Mouse (Mus musculus) neural tube, embryonic 11.5 days (tissue): Measurements from ENCODE around the gene Hagh. TPM values are rescaled to one million over a fixed set of nuclear protein-coding genes. Genes with fewer than 3 reads are reported as not detected.

Experiments
- ATAC-seq: fragments of 200-750 bp; cut with Nextera tagmentation; 2 replicates; pipeline ENCODE4 v1.8.0; 2017; ENCODE audit warnings: moderate number of reproducible peaks, mild to moderate bottlenecking, moderate TSS enrichment, moderate library complexity; ENCODE audit not compliant: insufficient read depth, low FRiP score, low TSS enrichment
- DNase-seq: peaks from one replicate; pipeline ENCODE4 v3.0.0-alpha.2; 2015; ENCODE audit warnings: low spot score
- H3K27ac ChIP-seq: fragments of 300-500 bp; sonication (generic); 2 replicates; pipeline ENCODE4 v1.5.1; 2014; ENCODE audit warnings: low read depth, mild to moderate bottlenecking, low read length
- H3K27me3 ChIP-seq: fragments of 300-500 bp; sonication (generic); 2 replicates; pipeline ENCODE4 v1.6.1; 2014; ENCODE audit warnings: mild to moderate bottlenecking, low read length, mixed read lengths; ENCODE audit not compliant: control insufficient read depth, insufficient read depth
- H3K36me3 ChIP-seq: fragments of 300-500 bp; sonication (generic); 2 replicates; pipeline ENCODE4 v1.6.1; 2014; ENCODE audit warnings: mild to moderate bottlenecking, low read length, moderate library complexity, mixed read lengths; ENCODE audit not compliant: control insufficient read depth, insufficient read depth
- H3K4me1 ChIP-seq: fragments of 300-500 bp; sonication (generic); 2 replicates; pipeline ENCODE4 v1.6.1; 2014; ENCODE audit warnings: low read length, mixed read lengths; ENCODE audit not compliant: control insufficient read depth, insufficient read depth
- H3K4me2 ChIP-seq: fragments of 300-500 bp; sonication (generic); 2 replicates; pipeline ENCODE4 v1.6.1; 2014; ENCODE audit warnings: low read depth, mild to moderate bottlenecking, moderate library complexity
- H3K4me3 ChIP-seq: fragments of 300-500 bp; sonication (generic); 2 replicates; pipeline ENCODE4 v1.5.1; 2014; ENCODE audit warnings: low read depth, low read length
- H3K9ac ChIP-seq: fragments of 300-500 bp; sonication (generic); 2 replicates; pipeline ENCODE4 v1.6.1; 2014; ENCODE audit warnings: mild to moderate bottlenecking, low read length
- H3K9me3 ChIP-seq: fragments of 300-500 bp; sonication (generic); 2 replicates; pipeline ENCODE4 v1.6.1; 2016; ENCODE audit warnings: low read length; ENCODE audit not compliant: control insufficient read depth
- WGBS: fragments of 180-500 bp; shearing (Covaris S2); extraction: QIAGEN DNeasy Blood & Tissue Kit; methylation state at CpG from one replicate; pipeline ENCODE4 v1.1.7; 2014; 5-methylcytosine and 5-hydroxymethylcytosine counted together
- polyA plus RNA-seq: library from polyadenylated mRNA; unstranded; fragments of >200 nt; fragmentation: Nextera tagmentation; extraction: Ambion mirVana; gene quantifications from 2 replicates; pipeline ENCODE4 v1.2.1, GENCODE M21; 2014

Hagh gene
- polyA plus RNA-seq, 1 experiment from 2014 or later, result 34.5 TPM

DNA sequence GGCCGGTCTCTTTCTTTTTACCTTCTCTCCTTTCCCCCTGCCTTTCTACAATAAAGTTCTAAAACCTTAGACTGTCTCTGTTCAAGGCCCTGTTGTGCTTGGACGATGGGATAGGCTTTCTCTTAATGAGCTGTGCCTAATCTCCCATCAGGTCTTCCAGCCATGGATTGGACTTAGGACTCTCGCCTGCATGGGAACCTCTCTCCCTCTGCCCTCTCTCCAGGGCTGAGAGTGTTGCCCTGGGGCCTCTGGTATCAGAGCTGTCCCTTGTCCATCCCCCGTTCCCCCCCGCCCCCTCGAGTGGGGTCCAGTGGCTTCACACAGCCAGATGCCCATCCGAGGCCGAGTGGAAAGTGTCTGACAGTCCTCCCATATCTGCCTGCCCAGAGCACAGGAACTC lies 35.0 kb downstream of the Hagh start:
- Histone ChIP-seq H3K36me3 (no peaks in the 10 kb centered on the region), H3K27me3 (no peaks in the 10 kb centered on the region), H3K4me3 (no peak overlapping the region), H3K4me2 (no peak overlapping the region), H3K4me1 (no peaks in the 10 kb centered on the region), H3K27ac (no peak overlapping the region), H3K9me3 (no peaks in the 10 kb centered on the region), H3K9ac (no peak overlapping the region)
- ATAC-seq (no peak), DNase-seq (no peak)
- 89% methylated on average over 8 of the region's 8 CpGs for WGBS

DNA sequence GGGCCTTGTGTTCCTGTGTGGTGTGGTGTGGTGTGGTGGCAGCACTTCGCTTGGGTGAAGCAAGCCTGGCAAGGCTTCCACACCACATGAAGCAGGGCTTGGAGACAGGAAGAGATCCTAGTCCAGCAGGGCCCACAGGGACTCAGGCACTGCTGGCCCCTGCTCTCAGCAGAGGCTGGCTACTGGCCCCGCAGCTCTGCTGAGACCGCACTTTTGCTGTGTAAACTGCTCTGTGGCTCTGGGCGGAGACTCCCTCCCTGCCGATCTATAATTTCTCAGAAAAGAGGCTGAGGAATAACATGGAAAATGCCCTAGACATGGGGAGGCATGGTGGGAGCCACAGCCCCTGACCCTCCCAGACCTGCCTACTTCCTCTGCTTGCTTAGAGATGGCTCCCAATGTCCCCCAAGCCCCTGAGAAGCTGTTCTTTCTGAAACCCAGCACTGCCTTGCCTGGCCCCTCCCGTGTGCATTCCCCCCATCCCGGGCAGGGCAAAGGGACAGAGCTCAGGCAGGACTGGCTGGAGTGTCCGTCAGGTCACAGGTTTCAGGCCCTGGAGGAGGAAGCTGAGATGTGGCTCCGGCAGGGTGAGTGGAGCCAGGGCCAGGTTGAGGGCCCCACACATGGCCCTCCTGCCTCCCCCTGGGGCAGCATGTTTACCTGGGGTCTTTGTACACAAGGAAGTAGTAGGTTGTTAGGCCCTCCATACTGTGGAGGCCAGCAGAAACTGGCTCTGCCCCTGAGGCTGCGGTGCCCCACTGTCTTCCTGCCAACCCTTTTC lies 37.6 kb downstream of the Hagh start:
- no peak overlapping the region for H3K4me2 ChIP-seq
- no peaks in the 10 kb centered on the region for H3K9me3 ChIP-seq
- WGBS, result 62% methylated on average over 10 of the region's 10 CpGs
- no peak overlapping the region for H3K27ac ChIP-seq
- peak overlapping the region; percentile 18; the same call in 1 of the 2 replicates for H3K9ac ChIP-seq
- no peak for ATAC-seq
- no peaks in the 10 kb centered on the region for H3K4me1 ChIP-seq
- no peaks in the 10 kb centered on the region for H3K27me3 ChIP-seq
- no peaks in the 10 kb centered on the region for H3K36me3 ChIP-seq
- H3K4me3 ChIP-seq, result no peak overlapping the region
- DNase-seq, result no peak

DNA sequence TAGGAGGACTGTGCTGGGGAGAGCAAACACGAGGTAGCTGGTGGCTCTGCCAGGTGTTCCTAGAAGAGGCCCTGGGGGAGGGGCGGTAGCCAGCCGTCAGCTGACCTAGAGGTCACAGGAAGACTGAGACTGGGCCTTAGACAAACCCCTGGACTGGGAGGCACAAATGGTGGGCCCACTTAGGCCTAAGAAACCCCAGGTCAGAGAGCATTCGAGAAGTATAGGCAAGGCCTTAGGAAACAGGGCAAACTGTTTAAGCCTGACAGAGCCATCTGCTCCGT lies 38.1 kb downstream of the Hagh start:
- DNase-seq (no peak), ATAC-seq (no peak)
- H3K9ac ChIP-seq, result no peak overlapping the region
- H3K9me3 ChIP-seq, result no peaks in the 10 kb centered on the region
- H3K4me2 ChIP-seq, result no peak overlapping the region
- 45% methylated on average over 5 of the region's 5 CpGs for WGBS
- no peaks in the 10 kb centered on the region for H3K4me1 ChIP-seq
- H3K27ac ChIP-seq, result no peak overlapping the region
- no peak overlapping the region for H3K4me3 ChIP-seq
- peaks cover 2% of the 10 kb centered on the region; the same call in 1 of the 2 replicates for H3K36me3 ChIP-seq
- no peaks in the 10 kb centered on the region for H3K27me3 ChIP-seq

DNA sequence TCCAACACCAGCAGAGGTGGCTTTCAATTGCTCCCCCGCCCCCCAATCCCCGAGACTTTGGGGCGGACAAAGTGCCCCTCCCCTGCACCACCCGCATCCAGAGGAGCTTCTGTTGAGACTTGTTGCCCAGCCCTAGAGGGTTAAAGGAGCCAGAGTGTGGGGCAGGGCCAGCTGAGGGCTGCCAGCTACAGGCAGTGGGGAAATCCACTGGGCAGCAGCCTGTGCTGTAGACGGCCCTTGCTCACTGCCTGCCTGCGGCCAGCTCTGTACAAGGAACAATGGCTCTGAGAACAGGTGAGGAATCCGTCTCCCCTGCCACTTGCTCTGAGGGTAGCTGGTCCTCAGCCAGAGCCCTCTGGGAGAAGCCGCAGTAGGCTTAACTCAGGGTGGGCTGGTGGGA lies 38.6 kb downstream of the Hagh start:
- H3K36me3 ChIP-seq, result peaks cover 6% of the 10 kb centered on the region; the same call in 1 of the 2 replicates
- H3K9me3 ChIP-seq, result no peaks in the 10 kb centered on the region
- no peak overlapping the region for H3K4me3 ChIP-seq
- ATAC-seq (no peak), DNase-seq (no peak)
- H3K9ac ChIP-seq, result no peak overlapping the region
- no peak overlapping the region for H3K27ac ChIP-seq
- no peak overlapping the region for H3K4me2 ChIP-seq
- WGBS, result 71% methylated on average over 8 of the region's 8 CpGs
- H3K27me3 ChIP-seq, result no peaks in the 10 kb centered on the region
- no peaks in the 10 kb centered on the region for H3K4me1 ChIP-seq

DNA sequence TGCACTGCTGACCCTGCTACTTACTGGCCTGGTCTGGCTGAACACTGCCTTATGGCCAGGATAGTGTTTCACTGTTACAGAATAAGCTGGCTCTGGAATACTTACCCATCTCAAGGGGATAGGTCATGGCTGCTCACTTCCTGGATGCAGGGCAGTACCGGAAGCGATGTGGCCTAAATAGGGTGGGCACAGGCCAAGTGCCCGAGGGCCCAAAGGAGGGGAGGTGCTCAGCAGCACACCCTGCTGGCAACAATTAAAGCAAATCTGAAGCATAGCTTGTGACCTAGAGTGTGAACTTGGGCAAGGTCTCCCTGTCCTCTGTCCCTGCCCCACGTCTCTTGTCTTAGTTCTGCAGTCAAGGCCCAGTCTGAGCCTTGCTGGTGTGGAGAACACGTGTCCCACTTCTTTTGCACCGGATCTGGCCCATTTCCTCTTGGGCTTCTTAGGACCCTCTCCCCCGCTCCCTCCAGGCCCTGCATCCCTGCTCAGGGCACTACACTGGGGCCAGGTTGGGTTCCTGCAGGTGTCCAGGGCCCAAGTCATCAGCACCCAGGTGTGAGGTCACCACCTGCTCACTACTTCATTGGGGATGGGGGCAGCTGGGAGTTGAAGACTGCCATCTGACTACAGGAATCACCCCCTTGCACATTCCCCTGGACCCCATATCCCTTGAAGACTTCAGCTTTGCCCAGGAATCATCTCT lies 41.9 kb downstream of the Hagh start:
- 46% methylated on average over 7 of the region's 7 CpGs for WGBS
- Histone ChIP-seq H3K4me3 (no peak overlapping the region), H3K27ac (no peak overlapping the region), H3K4me2 (no peak overlapping the region), H3K9ac (no peak overlapping the region), H3K9me3 (no peaks in the 10 kb centered on the region), H3K27me3 (no peaks in the 10 kb centered on the region), H3K4me1 (peaks cover 6% of the 10 kb centered on the region), H3K36me3 (peaks cover 6% of the 10 kb centered on the region; the same call in 1 of the 2 replicates)
- DNase-seq, result peak; percentile 57
- no peak for ATAC-seq

DNA sequence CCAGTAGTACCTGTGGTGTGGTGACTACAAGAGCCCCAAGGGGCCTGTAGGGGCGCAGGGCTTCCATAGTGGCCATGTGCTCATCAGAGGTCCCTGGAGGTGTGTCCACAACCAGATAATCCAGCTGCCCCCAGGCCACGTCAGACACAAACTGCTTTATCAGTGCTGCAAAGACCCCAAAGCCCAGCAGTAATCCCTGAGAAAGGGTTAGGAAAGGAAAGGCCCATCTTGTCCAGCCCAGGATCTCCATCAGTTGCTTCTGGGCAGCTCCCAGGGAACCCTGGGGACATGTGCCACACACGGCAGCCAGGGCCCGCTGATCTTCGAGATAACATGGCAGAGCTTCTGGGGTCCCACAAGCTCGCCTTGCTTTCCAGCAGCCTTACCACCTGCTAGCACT lies 44.4 kb downstream of the Hagh start:
- WGBS, result 90% methylated on average over 6 of the region's 6 CpGs
- Histone ChIP-seq H3K36me3 (peaks cover 6% of the 10 kb centered on the region; the same call in 1 of the 2 replicates), H3K4me2 (no peak overlapping the region), H3K9me3 (no peaks in the 10 kb centered on the region), H3K4me3 (no peak overlapping the region), H3K4me1 (peaks cover 14% of the 10 kb centered on the region), H3K27ac (no peak overlapping the region), H3K9ac (no peak overlapping the region), H3K27me3 (no peaks in the 10 kb centered on the region)
- DNase-seq, result no peak
- no peak for ATAC-seq

DNA sequence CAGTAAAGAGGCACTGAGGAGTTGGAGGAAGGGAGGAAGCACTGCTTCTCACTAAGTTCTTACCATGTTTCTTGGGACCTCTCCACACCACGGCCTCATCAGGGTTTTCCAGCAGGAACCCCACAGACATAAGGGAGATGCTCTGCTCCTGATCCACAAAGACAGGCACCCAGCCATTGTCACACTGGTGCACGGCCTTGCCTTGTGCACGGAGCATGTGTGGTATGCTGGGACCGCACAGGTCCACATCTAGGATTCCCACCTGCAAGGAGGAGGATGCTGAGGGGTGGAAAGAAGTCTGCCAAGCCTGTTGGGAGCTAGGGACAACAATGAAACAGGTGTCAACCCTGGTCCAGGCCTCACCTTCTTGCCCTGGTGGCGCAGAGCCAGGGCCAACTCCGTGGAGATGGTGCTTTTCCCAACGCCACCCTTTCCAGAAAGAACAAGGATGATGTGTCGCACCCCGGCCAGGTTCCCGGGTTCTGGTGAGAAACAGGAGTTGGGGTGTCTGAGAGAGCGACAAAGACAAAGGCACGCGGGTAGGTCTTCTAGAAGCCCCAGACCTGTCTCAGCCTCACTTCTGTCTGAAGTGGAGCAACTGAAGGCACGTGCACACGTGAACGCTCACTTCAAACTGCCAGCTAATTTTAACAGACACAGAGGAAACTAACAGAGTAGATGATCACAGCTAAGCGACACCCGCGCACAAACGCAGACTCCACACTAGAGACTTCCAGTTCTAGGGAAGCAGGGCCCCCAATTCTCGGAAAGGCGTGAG lies 45.6 kb downstream of the Hagh start:
- H3K4me2 ChIP-seq, result peak overlapping the region; percentile 86
- H3K4me1 ChIP-seq, result peaks cover 14% of the 10 kb centered on the region
- no peak overlapping the region for H3K27ac ChIP-seq
- DNase-seq, result no peak
- whole genome bisulfite sequencing, result 24% methylated on average over 22 of the region's 22 CpGs
- H3K9me3 ChIP-seq, result no peaks in the 10 kb centered on the region
- H3K36me3 ChIP-seq, result peaks cover 7% of the 10 kb centered on the region
- H3K9ac ChIP-seq, result peak overlapping the region; percentile 61
- H3K27me3 ChIP-seq, result no peaks in the 10 kb centered on the region
- no peak for ATAC-seq
- H3K4me3 ChIP-seq, result peak overlapping the region; percentile 64

DNA sequence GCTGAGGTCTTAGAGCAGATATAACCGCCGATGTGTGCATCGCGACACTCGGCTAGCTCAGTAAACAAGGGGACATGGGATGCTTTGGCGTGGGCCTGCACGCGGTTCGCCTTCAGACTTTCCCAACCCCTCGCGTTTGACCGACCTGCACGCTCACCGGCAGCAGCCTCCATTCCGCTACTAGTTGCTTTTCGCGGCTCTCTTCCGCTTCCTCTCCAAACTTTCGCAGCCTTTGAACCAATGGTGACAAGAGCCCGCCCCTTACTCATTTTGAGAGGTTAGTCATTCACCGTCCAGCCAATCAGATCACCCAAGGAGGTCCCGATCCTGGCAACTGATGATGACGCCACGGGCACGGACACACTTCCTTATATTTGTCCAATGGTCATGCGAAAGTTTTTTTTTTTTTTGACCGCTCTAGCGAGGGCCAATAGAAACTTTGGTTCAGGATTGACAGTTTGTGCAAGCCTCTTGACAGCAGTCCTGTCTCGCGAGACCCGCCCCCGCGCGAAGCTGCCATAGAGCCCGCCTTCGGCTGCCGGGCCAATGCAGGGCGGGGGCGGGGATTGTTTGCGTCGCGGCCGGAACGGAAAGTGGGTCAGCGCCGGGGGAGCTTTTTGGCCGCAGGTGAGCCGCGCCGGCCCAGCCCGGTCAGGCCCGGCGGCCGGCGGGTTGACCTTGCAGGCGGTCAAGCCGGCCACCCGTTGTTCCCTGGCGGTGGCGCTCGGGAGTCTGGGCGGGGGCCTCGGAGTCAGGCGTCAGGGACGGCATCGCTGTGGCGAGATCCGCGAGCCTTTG lies 46.4 kb downstream of the Hagh start, which contains the start of the genes Nubp2 and Spsb3:
Gene Nubp2, minus strand, starts transcription at position 216 of the 798 bp plus-strand sequence.
Gene Spsb3, plus strand, starts transcription at position 510 of the 798 bp plus-strand sequence.
- ATAC-seq, result peak; percentile 94
- WGBS, result under 1% methylated on average over 62 of the region's 69 CpGs

More for the DNA sequence above, 46.4 kb downstream of the Hagh start, which contains the start of the genes Nubp2 and Spsb3:
- Histone ChIP-seq H3K36me3 (peaks cover 11% of the 10 kb centered on the region), H3K4me2 (peak within 1 kb of the TSS; percentile 92), H3K4me3 (peak within 1 kb of the TSS; percentile 88), H3K9me3 (no peaks in the 10 kb centered on the region), H3K27ac (0 out of 2 replicates have a peak within 1 kb of the TSS, but pooled peaks have one; percentile 34), H3K9ac (peak within 1 kb of the TSS; percentile 87), H3K27me3 (no peaks in the 10 kb centered on the region), H3K4me1 (peaks cover 14% of the 10 kb centered on the region)
- DNase-seq, result peak; percentile 96
